Mouse (Mus musculus): ENCODE measurements around the gene Fgfr2.
"Not testable (repeated sequence)": the region's sequence is repeated elsewhere in the genome, so short reads cannot be mapped to it uniquely, and the experiment has no call there.

Fgfr2 gene

GRCm38 (mm10) chr7:132665664-132666382, 457.3 kb downstream of the Fgfr2 start:
- DNase-seq (ENCODE audit: low spot score in 2 of 2), result no peak

- DNase-seq (ENCODE audit: low spot score in 2 of 2), result no peak
Observed at GRCm38 (mm10) chr7:132664815-132665214, 458.3 kb downstream of the Fgfr2 start.

GRCm38 (mm10) chr7:132662831-132663230, 460.3 kb downstream of the Fgfr2 start:
- not testable (repeated sequence) for DNase-seq (ENCODE audit: low spot score in 2 of 2)

- DNase-seq (ENCODE audit: low spot score in 2 of 2), result no peak
Observed at GRCm38 (mm10) chr7:132659633-132660032, 463.5 kb downstream of the Fgfr2 start.

- no peak for DNase-seq (ENCODE audit: low spot score in 2 of 2)
Observed at GRCm38 (mm10) chr7:132658688-132659087, 464.5 kb downstream of the Fgfr2 start.

GRCm38 (mm10) chr7:132658058-132658450, 465.1 kb downstream of the Fgfr2 start:
- DNase-seq (ENCODE audit: low spot score in 2 of 2), result no peak

GRCm38 (mm10) chr7:132657371-132658057, 465.6 kb downstream of the Fgfr2 start:
- no peak for DNase-seq (ENCODE audit: low spot score in 2 of 2)

GRCm38 (mm10) chr7:132656548-132656947, 466.6 kb downstream of the Fgfr2 start:
- DNase-seq (ENCODE audit: low spot score in 2 of 2), result peak; percentile 55 to 63

- peak; percentile 79 to 80 for DNase-seq (ENCODE audit: low spot score in 2 of 2)
Observed at GRCm38 (mm10) chr7:132656075-132656474, 467.1 kb downstream of the Fgfr2 start.

- DNase-seq (ENCODE audit: low spot score in 2 of 2), result no peak
Observed at GRCm38 (mm10) chr7:132654412-132654811, 468.7 kb downstream of the Fgfr2 start.

GRCm38 (mm10) chr7:132646514-132646913, 476.6 kb downstream of the Fgfr2 start:
- no peak for DNase-seq (ENCODE audit: low spot score in 2 of 2)

- no peak for DNase-seq (ENCODE audit: low spot score in 2 of 2)
Observed at GRCm38 (mm10) chr7:132644605-132645279, 478.4 kb downstream of the Fgfr2 start.

GRCm38 (mm10) chr7:132641606-132642005, 481.5 kb downstream of the Fgfr2 start:
- no peak for DNase-seq (ENCODE audit: low spot score in 2 of 2)

GRCm38 (mm10) chr7:132640946-132641345, 482.2 kb downstream of the Fgfr2 start:
- no peak for DNase-seq (ENCODE audit: low spot score in 2 of 2)

GRCm38 (mm10) chr7:132638446-132639087, 484.6 kb downstream of the Fgfr2 start:
- no peak for DNase-seq (ENCODE audit: low spot score in 2 of 2)

- no peak for DNase-seq (ENCODE audit: low spot score in 2 of 2)
Observed at GRCm38 (mm10) chr7:132637292-132637691, 485.9 kb downstream of the Fgfr2 start.

- DNase-seq (ENCODE audit: low spot score in 2 of 2), result peak in 1 of 2 experiments; percentile 44
Observed at GRCm38 (mm10) chr7:132631313-132631712, 491.8 kb downstream of the Fgfr2 start.

GRCm38 (mm10) chr7:132627448-132627847, 495.7 kb downstream of the Fgfr2 start:
- no peak for DNase-seq (ENCODE audit: low spot score in 2 of 2)

GRCm38 (mm10) chr7:132626174-132626573, 497.0 kb downstream of the Fgfr2 start:
- no peak for DNase-seq (ENCODE audit: low spot score in 2 of 2)

GRCm38 (mm10) chr7:132624161-132624560, 499.0 kb downstream of the Fgfr2 start:
- DNase-seq (ENCODE audit: low spot score in 2 of 2), result no peak

GRCm38 (mm10) chr7:132619975-132620918, 502.9 kb downstream of the Fgfr2 start:
- DNase-seq (ENCODE audit: low spot score in 2 of 2), result no peak
